Mouse (Mus musculus) macrophage (primary cell): ENCODE data around the gene Mog. TPM values are rescaled to one million over a fixed set of nuclear protein-coding genes. Genes with fewer than 3 reads are reported as not detected.
"Not testable (repeated sequence)": the region's sequence is repeated elsewhere in the genome, so short reads cannot be mapped to it uniquely, and the experiment has no call there.

Experiments used
- H3K27ac ChIP-seq: fragments of 350-480 bp; formaldehyde crosslinking; 2 replicates; pipeline ENCODE4 v1.9.0; 2021
- H3K36me3 ChIP-seq: fragments of 350-480 bp; formaldehyde crosslinking; 2 replicates; pipeline ENCODE4 v1.9.0; 2021; ENCODE audit errors: inconsistent target
- H3K4me3 ChIP-seq: fragments of 350-480 bp; formaldehyde crosslinking; 2 replicates; pipeline ENCODE4 v1.9.0; 2021; ENCODE audit errors: inconsistent target
- H3K79me2 ChIP-seq: fragments of 350-480 bp; formaldehyde crosslinking; 2 replicates; pipeline ENCODE4 v1.9.0; 2021; ENCODE audit errors: inconsistent target
- WGBS: methylation state at CpG from one replicate; pipeline ENCODE4 v1.1.7; 2026; ENCODE audit warnings: inconsistent platforms; ENCODE audit not compliant: missing documents; 5-methylcytosine and 5-hydroxymethylcytosine counted together
- polyA plus RNA-seq: library from polyadenylated mRNA; stranded (reverse); fragments of 250-400 nt; gene quantifications from 3 replicates; pipeline ENCODE4 v1.2.4, GENCODE M21; 2018; ENCODE audit warnings: inconsistent platforms

The Mog gene
- polyA plus RNA-seq, 1 experiment from 2014 or later: not detected

DNA sequence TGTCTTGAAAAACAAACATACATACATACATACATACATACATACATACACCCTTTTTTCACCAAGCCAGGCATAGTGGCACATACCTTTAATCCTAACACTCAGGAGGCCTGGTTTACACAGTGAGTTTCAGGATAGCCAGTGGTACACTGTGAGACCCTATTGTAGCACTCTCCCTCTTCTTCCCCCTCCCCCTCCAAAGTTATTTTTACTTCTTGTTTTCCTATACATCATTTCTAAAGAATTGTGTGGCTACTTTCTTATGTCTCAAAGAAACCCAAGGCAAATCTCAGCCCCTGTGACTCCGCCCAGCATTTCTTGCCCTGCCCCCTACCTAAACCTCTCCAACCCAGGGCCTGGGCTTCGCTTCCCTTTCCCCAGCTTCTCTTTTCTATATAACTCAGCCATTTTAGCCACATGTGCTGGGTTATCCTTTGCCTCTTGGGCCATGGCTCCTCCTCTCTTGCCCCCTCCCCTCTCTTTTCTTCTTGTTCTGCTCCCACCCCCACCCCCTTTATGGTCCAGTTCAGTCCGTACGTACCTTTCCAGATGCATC, 29.4 kb downstream of the Mog start:
- H3K27ac ChIP-seq: no peak overlapping the region
- H3K4me3 ChIP-seq: no peak overlapping the region
- no peaks in the 10 kb centered on the region for H3K79me2 ChIP-seq
- no peaks in the 10 kb centered on the region for H3K36me3 ChIP-seq
- 76% methylated on average over 2 of the region's 4 CpGs for WGBS

DNA sequence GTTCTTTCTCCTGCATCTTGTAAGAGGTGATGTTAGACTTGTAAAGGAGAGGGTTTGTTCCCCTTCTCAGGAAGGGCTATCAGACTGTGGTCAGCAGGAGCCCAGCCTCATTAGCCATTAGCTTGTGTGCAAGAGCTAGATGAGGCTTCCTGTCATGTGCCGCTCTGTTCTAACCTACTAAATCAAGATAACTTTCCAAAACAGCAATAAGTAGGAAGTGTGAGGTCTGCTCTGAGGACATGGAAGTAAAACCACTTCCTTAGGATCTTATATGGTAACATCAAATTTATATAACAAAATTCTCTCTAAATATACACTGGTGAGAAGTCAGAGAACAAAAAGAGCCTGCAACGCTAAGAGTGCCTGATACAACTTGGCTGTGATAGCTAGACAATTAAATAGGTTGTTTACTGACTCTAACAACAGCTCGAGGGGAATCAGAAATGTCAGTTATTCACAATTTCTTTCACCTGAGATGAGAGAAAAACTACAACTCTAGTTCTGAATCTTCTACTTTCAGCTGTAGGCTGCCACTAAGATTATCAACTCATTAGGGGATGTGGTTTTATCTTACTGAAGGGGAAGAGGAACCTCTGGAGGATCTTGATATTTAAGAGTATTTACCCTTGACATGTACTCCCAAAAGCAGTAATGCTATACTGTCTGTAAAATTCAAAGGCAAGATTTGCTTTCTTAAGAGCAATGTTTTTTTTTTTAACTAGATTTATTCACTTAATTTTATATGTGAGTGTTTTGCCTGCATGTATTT, 30.7 kb downstream of the Mog start:
- no peak overlapping the region for H3K4me3 ChIP-seq
- no peak overlapping the region for H3K27ac ChIP-seq
- H3K79me2 ChIP-seq: no peaks in the 10 kb centered on the region
- WGBS: 0% methylated on average over 3 of the region's 3 CpGs
- H3K36me3 ChIP-seq: no peaks in the 10 kb centered on the region

DNA sequence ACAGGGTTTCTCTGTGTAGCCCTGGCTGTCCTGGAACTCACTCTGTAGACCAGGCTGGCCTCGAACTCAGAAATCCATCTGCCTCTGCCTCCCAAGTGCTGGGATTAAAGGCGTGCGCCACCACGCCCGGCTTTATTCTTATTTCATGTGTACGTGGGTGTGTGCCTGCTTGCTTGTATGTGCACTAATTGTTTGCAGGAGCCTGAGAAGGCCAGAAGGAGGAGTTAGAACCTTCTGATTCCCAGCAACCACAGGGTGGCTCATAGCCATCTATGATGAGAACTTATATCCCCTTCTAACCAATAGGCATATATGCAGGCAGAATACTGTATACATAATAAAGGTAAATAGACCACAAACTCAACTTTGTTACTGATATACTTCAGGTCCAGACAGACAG, 32.6 kb downstream of the Mog start:
- H3K79me2 ChIP-seq, H3K36me3 ChIP-seq, H3K4me3 ChIP-seq, H3K27ac ChIP-seq: not testable (repeated sequence)
- 100% methylated on average over 1 of the region's 6 CpGs for WGBS

DNA sequence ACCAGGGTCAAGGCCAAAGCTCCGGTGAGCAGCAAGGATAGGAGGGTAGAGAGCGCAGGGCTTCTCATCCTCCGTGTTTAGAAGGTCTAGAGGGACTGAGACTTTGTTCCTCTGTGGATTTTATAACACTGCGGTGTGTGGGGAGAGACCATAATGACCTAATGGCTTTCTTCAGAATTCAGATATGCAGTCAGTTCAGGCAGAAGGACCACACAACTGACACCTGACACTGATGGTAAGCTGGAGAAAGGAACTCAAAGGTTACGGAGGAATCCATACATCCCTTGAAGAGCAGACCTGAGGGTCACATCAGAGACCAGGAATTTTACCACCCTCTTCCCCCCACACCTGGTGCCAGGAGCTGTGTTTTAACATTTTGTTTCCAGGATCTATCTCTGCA, 33.8 kb downstream of the Mog start, which contains the start of gene H2-M5:
Gene H2-M5 (minus strand): TSS at position 101 of the 400 bp plus-strand sequence.
- no peaks in the 10 kb centered on the region for H3K36me3 ChIP-seq
- WGBS: 95% methylated on average over 4 of the region's 5 CpGs
- no peak within 1 kb of the TSS for H3K27ac ChIP-seq
- H3K79me2 ChIP-seq: no peaks in the 10 kb centered on the region
- H3K4me3 ChIP-seq: no peak within 1 kb of the TSS

DNA sequence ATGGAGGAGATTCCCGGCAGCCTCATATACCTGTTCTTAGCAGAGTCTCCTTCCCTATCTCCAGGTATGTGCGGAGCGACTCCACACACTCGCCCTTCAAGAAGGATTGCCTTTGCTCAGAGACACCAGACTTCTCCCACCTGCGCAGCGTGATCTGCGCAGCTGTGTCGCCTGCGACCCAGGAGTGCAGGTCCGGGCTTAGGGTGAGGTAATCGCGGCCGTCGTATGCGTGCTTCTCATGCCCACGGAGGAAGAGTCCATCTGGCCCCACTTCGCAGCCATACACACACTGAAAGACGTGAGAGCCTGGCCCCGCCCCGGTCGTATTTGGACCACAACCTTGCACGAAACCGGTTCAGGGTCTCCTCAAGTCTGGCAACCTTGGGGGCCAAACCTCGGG, 34.7 kb downstream of the Mog start:
- no peaks in the 10 kb centered on the region for H3K36me3 ChIP-seq
- H3K79me2 ChIP-seq: no peaks in the 10 kb centered on the region
- H3K27ac ChIP-seq: no peak overlapping the region
- H3K4me3 ChIP-seq: no peak overlapping the region
- 21% methylated on average over 24 of the region's 24 CpGs for WGBS

DNA sequence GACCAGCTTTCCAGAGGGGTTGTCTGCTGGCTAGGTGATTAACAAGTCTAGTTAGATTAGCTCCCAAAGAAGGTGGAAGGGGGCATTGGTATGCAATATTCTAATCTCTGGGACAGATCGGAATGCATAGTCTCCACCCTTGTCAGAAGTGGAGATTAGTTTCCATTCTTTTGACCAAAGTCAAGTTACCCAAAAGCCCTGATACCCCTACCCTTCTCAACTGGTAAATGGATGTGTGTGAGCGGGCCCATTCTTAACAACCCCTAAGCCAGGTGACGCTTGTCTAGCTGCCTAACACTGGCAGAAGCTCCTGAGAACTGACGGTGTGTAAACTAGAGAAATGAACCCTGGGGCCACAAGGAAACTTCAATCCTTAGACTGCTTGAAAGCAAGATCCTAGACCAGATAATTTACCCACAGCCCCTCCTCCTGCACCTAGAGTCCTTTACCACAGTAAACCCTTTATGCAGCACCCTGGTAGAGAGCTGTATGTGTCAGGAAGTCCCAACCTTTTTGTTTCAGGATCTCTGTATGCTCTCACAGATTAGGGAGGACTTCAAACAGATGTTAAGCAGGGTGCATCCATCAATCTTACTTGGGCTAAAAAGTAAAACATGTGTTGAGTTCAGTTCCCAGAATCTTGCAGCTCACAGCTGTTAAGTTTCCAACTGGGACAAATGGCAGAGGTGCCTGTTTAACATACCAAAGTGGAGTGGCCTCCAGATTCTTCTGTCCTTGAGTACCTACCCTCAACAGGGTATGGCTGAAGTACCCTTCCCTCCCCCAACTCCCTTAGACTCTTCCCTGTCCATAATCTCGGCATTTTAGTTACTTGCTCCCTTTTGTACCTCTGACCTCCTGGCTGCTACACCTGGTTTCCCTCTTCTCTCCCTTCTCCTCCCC, 40.7 kb downstream of the Mog start:
- no peaks in the 10 kb centered on the region for H3K79me2 ChIP-seq
- H3K36me3 ChIP-seq: no peaks in the 10 kb centered on the region
- no peak overlapping the region for H3K27ac ChIP-seq
- no peak overlapping the region for H3K4me3 ChIP-seq
- 78% methylated on average over 5 of the region's 5 CpGs for WGBS

DNA sequence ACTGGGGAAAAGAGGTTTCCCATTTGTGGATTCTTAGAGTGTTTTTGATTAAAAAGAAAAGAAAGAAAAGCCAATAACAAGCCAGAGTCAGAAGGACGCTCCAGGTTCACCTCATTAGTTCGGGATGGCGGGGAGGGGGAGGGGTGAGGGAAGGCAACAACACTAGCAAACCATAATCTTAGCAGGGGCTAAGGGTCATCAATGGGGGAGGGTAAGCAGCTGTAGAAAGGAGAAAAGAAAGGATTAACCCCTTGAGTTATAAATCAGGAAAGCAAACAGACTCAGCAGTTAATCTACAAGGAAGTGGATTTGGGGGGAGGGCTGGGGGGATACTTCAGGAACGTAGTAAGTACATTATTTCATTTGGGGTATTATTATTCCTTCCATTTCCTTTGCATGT, 41.4 kb downstream of the Mog start:
- H3K27ac ChIP-seq: no peak overlapping the region
- 55% methylated on average over 4 of the region's 4 CpGs for WGBS
- H3K79me2 ChIP-seq: no peaks in the 10 kb centered on the region
- no peak overlapping the region for H3K4me3 ChIP-seq
- no peaks in the 10 kb centered on the region for H3K36me3 ChIP-seq

DNA sequence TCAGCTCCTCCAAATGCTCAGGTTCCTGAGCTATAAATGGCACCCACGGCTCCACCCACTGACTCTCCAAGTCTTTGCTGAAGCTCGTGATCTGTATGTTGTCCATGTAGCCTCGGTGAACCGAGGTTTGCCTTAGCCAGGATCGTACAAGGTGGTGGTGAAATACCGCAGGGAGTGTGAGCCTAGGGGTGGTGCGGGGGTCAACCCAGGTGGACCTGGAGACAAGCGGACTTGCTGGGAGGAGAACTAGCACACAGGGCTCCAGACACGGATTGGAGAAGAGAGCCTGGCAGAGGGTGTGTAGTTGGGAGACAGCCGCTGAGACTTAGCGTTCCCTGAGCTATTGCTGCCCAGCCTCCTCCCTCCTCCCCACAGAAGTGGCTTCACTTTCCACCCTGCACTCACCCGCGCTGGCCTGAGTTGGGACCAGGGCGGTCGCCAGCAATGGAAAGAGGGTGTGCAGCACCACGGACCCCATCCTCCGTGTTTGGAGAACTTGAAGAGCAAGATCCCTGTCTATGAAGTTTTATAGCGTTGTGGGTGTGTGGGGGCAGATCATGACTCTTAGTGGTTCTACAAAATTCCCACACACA, 41.9 kb downstream of the Mog start, which contains the start of gene 2410137M14Rik:
Gene 2410137M14Rik (minus strand): TSS at position 17 of the 593 bp plus-strand sequence.
- 34% methylated on average over 18 of the region's 18 CpGs for WGBS
- Histone ChIP-seq H3K4me3 (no peak within 1 kb of the TSS), H3K27ac (no peak within 1 kb of the TSS)

DNA sequence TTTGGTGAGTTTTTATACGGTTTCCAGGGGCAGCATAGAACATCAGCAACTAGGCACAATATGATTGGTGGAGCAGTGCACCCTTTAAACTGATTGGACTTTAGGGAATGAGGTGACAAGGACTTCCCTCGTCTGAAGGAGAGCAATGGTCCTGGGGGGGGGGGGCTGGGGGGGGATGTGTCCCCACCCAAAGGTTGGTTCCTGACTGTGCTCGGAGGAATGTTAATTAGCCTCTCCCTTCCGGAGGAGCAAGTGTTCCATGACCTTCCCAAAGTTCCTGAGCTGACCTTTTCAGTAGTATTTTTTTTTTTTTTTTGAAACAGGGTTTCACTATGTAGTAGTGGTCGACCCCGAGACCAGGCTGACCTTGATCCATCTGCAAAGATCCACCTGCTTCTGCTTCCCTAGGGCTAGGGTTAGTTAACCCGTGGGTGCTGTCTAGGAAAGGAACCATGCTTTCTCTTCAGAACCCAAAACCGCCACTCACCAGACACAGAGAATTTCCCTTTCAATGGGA, 49.9 kb downstream of the Mog start:
- Histone ChIP-seq H3K27ac (no peak overlapping the region), H3K4me3 (no peak overlapping the region), H3K79me2 (no peaks in the 10 kb centered on the region), H3K36me3 (no peaks in the 10 kb centered on the region)
- 88% methylated on average over 8 of the region's 8 CpGs for WGBS

More for the DNA sequence above, 41.9 kb downstream of the Mog start, which contains the start of gene 2410137M14Rik:
- H3K79me2 ChIP-seq: no peaks in the 10 kb centered on the region
- no peaks in the 10 kb centered on the region for H3K36me3 ChIP-seq

DNA sequence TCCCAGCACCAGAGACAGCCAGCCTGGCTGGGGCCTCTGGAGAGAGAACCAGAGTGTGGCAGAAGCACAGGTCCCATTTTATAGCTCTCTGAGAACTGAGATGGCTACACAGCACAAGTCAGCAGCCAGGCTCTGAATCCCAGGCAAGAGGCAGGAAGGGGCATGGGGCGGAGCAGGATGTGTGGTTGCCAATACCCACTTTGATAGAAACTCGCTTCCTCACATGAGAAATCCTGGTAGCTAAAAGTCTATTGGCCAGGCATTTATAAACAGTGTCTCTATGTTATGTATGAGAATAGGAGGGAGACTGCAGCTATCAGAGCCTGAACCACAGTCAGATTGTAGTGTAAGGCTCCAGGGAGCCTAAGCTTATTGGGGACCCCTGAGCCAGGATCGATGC, 50.4 kb downstream of the Mog start:
- 48% methylated on average over 3 of the region's 3 CpGs for WGBS

DNA sequence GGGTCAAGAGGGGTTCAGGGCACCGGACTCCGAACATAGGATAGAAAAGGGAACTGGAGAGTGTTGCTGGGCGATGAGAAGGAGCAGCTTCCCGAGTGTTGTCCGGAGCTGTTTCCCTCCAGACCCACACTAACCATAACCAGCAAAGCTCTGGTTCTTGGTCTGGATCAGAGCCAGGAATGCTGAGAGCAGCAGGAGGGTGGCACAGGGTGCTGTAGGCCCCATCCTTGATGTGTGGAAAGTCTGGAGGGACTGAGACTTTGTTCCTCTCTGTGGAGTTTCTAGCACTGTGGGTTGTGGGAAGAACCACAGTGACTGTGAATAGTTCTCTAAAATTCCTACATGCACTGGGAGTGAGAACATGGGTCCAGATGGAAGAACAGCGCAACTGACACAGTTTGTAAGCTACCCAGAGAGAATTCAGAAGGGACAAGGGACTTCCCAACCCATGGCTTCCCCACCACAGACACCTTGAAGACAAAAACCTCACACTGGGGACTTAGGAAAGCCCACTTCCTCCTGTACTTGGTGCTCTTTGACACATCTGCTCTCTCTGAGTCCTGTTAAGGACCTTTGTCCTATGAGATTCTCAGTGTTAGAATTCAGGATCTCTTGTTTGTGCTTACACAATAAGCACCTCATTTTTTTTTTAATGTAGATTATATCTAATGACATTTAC, 51.9 kb downstream of the Mog start:
- no peaks in the 10 kb centered on the region for H3K79me2 ChIP-seq
- no peaks in the 10 kb centered on the region for H3K36me3 ChIP-seq
- no peak overlapping the region for H3K4me3 ChIP-seq
- H3K27ac ChIP-seq: no peak overlapping the region
- 15% methylated on average over 6 of the region's 6 CpGs for WGBS

More for the DNA sequence above, 50.4 kb downstream of the Mog start:
- no peaks in the 10 kb centered on the region for H3K79me2 ChIP-seq
- H3K4me3 ChIP-seq: no peak overlapping the region
- H3K27ac ChIP-seq: no peak overlapping the region
- no peaks in the 10 kb centered on the region for H3K36me3 ChIP-seq

DNA sequence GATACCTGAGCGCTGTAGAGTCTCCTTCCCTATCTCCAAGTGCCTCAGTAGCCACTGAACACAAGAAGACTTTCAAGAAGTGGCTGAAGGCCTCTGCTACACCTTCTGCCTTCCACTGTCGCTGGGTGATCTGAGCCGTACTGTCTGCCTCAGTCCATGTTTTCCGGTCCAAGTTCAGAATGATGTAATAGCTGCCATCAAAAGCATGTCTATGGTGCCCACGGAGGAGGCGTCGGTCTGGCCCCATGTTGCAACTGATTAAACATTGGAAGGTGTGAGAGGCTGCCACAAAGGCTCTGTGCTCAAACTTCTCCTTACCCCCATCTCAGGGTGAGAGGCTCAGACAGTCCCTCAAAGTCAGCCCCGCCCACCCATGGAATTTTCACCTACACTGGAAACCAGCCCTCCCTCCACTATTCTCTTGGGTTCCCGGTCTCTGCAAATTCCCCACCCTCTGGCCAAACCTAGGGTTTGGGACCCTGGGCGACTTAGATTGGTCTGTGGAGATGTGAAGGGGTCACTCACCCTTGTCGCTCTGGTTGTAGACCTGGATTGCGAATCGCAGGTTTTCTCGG, 52.8 kb downstream of the Mog start:
- WGBS: 80% methylated on average over 14 of the region's 14 CpGs
- Histone ChIP-seq H3K36me3 (no peaks in the 10 kb centered on the region), H3K27ac (no peak overlapping the region), H3K79me2 (no peaks in the 10 kb centered on the region), H3K4me3 (no peak overlapping the region)

DNA sequence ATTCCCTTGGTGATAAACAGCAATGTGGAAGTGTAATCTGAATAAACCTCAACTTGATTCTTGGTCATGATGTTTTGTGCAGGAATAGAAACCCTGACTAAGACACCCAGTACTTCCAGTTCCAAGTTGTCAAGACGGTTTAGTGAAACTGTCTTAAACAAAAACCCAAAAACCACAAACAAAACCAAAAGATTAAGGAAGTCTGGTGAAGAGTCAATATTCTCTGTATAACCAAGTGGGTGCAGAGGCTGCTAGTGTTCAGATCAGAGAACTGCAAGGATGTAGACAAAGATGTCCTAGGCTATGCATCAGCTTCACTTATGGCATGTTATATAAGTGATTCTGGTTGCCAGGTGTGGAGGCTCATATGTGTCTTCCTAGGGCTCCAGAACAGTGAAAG, 56.3 kb downstream of the Mog start:
- WGBS: 9% methylated on average over 1 of the region's 1 CpGs
- H3K79me2 ChIP-seq: no peaks in the 10 kb centered on the region
- H3K27ac ChIP-seq: no peak overlapping the region
- H3K4me3 ChIP-seq: no peak overlapping the region
- no peaks in the 10 kb centered on the region for H3K36me3 ChIP-seq
